Mouse (Mus musculus) erythroblast, embryonic 14.5 days (primary cell): ENCODE measurements at regions not wholly inside any gene's neighbourhood (a gene's known extent, or its start where the extent isn't known, plus 50 kb on each side); places are given as distances from the start of the nearest gene placed in this dataset.
"Not testable (repeated sequence)": the region's sequence is repeated elsewhere in the genome, so short reads cannot be mapped to it uniquely, and the experiment has no call there.

Experiments used
- GATA1 ChIP-seq: IDR thresholded peaks from 2 replicates; pipeline ENCODE4 v1.6.1; 2012; ENCODE audit warnings: low read length, inconsistent platforms, mixed read lengths
- TAL1 ChIP-seq: IDR thresholded peaks from 3 replicates; pipeline ENCODE4 v1.6.1; 2012; ENCODE audit warnings: low read length, inconsistent platforms, mixed read lengths

- TF ChIP-seq GATA1, TAL1: not testable (repeated sequence)
Measured at GRCm38 (mm10) chr17:3044520-3044919, 70.3 kb upstream of the Scaf8 start.
